Mouse (Mus musculus): ENCODE results near the gene Exoc6b.
"Not testable (repeated sequence)": the region's sequence is repeated elsewhere in the genome, so short reads cannot be mapped to it uniquely, and the experiment has no call there.

Exoc6b gene

DNA sequence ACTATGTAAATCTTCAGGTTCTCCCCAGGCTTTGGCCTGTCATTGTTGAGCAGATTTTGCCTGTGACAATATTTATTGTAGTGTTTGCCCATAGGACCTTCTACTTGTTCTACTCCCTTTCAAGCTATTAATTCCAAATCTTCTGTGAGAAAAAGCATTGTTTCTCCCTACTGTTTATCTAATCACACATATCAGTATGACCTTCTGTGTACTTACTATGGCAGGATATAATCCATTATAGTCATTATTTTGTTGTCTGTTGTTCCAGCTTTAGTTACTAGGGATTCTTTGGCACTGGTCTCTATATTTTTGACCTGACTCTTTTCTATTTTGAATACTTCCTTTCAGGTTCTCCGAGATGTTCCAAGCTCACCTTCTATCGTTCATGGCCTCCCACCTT, 442.9 kb downstream of the Exoc6b start:
- no peak for DNase-seq

- DNase-seq, result no peak
Measured at GRCm38 (mm10) chr6:84619166-84619565, 450.1 kb downstream of the Exoc6b start.

GRCm38 (mm10) chr6:84617051-84617450, 452.3 kb downstream of the Exoc6b start:
- DNase-seq, result no peak

DNA sequence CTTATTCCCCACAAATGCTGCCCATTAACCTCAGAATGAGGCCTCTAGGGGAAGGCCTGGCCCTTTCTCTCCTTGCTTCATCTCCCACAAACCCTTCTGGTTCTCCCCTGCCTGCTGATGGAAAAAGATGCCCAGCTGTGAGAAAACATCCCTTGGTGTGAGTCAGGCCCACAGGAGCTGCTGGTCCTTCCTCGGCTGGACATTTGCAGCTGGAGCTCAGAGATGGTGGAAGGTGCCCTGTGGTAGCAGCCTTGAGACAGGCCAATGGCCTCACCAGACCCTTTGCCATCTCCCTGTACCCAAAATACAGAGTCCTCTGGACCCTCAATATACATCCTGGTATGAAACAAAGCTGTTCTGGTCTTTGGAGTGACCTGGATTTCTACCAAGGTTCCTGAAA, 452.7 kb downstream of the Exoc6b start:
- DNase-seq, result no peak

DNA sequence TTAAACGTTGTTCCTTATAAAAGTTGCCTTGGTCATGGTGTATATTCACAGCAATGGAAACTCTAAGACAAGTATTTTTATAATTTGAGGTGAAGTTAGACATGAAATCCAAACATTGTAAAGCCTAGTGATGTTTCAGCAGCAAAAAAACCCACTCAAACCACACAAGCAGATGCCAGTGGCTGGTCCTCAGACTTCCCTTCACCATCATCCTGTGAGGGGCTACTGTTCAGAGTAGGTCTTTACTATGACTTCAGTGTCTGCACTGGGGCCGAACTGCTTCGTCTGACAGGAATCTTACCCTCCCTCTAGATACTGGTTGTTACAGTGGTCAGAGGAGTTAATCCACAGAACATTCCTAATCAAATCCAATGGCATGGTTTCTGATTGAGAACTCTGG, 455.8 kb downstream of the Exoc6b start:
- no peak for DNase-seq

DNA sequence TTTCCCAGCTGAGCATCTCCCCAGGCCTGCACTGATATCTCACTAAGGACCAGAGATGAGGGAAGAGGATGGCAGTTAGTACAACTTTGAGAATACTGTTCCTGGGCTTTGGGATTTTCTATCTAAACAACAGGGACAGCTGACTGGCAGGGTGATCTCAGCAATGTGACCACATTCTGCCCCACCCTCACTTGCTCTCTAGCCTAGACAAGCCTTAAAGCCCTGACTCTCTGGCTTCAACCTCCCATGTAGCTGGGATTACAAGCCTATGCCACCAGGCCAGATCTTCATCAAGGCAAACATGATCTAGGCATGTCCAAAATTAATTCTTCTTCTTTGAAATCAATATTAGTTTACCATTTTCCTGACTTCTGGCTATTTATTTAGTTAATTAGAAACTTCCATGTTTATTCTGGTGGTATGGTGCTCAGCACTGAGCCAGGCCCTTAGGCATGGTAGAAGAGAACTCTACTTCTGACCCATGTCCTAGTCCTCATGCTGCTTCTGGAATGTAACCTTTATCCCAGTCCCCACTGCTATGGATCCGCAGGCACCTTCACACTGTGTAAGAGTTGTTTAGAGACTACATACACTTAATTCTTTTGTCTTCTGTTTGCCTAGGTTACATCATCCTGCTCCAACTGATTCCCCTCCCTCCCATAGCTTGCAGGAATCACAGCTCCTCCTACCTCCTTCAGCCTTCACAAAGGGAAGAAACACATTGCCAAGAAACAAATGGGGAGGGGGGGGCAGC, 468.0 kb downstream of the Exoc6b start:
- no peak for DNase-seq

GRCm38 (mm10) chr6:84599296-84599695, 470.0 kb downstream of the Exoc6b start:
- DNase-seq, result not testable (repeated sequence)

DNA sequence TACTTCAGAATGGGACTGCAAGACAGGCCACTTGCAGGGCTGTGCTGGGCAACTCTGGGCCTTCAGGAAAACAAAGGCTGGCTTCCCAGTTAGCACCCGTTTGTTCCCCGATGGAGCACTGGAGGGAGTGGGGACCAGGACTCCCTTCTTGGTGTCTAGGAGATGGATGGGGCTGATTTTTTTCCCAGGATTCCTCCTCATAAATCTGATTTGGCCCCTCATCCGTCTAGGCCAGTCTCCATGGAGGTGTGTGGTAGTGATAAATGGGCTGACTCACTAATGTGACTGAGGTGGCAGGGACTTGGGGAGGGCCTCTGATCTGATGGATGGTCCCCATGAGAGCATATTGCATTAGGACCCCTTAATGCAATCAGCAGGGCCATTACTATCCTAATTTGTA, 470.6 kb downstream of the Exoc6b start:
- no peak for DNase-seq

GRCm38 (mm10) chr6:84594626-84595025, 474.7 kb downstream of the Exoc6b start:
- DNase-seq, result no peak

DNA sequence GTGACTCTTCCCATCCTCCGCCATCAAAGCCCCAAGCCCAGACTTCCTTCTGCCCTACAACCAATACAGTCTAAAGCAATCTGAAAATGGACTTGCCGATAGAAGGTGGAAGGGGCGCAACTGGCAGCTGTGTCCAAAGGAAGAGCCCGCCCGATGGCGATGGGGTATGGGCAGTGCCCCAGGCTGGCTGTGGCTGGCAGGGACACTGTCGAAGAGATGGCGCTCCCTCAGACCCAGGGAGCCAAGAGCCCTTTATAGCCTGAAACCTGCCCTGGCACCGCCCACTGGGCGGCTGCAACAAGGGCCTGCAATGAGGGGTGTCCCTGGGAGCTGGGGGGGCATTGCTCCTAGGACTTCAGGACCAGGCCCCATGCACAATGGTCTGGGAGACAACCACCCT, 475.6 kb downstream of the Exoc6b start, which contains the start of gene Cyp26b1:
TSS of gene Cyp26b1 (minus strand) at position 216 of the 400 bp plus-strand sequence.
- no peak for DNase-seq

DNA sequence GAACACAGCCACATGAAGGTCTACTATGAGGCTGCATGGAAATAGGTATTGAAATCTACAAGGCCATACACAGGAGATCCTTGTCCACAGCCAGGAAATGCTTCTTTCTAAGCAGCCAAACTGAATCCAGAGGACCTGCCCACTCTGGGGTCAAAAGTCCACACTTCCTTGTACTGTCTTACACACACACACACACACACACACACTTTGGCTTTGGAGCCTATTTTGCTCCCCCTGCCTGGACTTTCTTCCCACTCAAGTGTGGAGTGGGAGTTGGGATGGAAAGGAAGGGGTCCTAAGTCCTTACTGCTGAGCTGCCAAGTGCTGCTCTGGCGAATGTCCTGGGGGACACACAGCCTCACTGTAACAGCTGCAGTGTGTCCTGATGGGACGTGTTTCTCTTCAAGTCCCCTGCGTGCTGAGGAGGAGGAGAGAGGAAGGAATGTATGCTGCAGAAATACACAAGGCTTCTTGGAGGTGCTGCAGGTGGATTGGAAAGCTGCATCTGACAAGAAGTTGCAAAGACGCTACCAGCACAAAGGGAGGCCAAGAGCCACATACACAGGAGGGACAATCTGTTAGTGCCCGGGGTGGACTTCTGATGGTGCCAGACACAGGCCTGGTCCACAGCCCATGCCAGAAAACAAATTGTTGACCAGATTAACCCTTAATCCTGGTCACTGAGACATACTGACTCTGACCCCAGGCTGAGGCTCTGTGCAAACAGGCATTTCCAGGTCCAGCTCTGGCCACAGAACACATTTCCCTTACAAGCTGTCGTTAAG, 478.2 kb downstream of the Exoc6b start:
- DNase-seq, result no peak

DNA sequence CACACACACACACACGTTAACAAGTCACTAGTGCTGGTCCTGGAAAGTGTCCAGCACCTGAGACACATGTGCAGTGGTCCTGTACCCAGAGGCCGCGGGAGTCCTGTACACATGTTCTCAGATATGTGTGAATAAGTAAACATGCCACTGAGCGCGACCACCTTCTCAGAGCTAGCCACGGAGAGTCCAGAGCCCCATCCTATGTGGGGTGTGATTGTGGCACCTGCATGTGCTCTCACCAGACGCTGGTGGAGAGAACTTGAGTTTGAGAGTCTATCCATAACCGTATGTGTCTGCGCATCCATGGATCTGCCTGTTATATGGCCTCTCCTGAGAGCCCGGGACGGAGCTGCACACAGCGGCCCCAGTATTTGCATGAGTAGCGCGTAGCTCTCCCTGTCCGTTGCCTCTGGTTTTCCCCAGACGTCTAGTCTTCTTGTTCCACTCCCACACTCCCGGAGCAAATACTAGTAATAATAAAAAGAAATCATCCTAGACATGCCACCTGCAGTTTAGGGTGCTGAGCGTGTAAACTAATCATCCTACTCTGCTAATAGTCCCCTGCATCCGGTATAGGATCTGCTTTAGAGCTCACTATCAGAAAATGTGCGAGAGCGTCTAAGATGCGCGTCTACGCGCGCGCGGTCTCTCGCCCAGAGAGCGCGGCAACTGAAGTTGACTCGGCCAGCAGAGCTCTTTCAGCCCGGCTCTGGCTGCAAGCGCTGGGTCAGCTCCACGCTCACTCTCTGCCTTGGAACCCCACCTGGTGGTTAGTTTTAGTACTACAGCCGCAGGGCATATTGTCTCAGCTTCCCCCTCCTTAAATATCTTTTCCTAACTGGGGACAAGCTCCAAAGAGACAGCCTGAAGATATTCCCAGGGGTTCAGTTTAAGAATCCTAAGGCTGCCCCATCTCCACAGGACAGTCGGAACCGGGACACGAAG, 479.3 kb downstream of the Exoc6b start:
- peak; percentile 83 to 85 for DNase-seq

DNA sequence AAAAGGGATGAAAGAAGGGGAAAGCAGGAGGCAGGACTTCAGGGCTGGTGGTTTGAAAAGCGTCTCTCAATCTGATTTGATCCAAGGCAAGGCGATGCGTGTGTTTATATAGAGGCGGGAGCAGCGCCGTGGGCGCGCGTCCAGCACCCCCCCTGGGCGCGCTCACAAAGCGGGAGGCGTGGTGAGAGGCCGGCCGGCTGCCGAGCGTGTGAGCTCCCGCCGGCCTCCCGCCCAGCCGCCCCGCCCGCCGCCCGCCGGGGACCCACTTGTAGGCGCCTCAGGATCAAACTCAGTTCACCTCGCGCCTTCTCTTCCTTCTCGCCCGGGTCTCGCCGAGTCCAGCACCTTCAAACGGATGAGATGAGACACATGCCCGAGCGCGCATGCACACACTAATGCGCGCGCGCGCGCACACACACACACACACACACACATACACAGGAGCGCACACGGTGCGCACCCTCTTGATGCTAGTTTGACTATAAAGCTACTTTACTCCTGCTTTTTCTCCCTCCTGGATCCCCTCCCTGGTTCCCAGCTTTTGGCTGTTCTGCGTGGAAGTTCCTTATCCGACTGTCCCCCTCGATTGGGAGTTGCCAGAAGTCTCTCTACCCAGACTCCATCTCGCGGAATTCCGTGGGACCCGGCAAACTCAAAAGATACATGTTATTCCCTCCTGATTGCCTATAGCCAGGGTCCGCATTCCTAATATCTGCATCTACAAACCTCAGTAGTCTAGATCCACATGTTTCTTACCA, 480.2 kb downstream of the Exoc6b start:
- DNase-seq, result peak; percentile 63

GRCm38 (mm10) chr6:84588221-84588894, 481.0 kb downstream of the Exoc6b start:
- DNase-seq, result no peak

DNA sequence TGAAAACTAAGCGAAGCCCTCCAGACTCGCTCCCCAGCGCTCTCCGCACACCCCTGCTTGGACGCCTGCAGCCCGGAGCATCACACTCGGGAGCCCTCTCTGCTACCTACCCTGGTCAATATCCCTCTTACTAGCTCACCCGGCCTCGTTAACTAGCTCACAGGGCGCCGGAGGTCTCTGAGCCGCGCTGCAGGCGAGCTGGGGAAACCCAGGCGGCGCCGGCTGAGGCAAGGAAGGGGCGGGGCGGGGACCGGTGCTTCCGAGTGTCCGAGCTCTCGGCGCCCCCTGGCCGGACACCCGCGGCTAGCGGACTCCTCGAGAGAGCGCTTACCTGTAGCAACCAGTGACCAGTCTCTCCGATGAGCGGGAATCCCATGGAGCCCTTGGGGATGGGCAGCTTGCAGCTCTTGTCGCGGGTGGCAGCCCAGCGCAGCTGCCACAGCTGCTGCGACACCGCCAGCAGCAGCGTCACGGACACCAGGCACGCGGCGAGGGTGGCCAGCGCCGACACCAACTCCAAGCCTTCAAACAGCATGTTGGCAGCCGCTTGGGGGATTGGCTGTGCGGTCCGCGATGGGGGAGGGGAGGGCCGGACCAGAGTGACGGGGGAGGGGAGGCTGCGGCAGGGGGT, 481.7 kb downstream of the Exoc6b start:
- DNase-seq, result peak in 1 of 2 experiments; percentile 62

DNA sequence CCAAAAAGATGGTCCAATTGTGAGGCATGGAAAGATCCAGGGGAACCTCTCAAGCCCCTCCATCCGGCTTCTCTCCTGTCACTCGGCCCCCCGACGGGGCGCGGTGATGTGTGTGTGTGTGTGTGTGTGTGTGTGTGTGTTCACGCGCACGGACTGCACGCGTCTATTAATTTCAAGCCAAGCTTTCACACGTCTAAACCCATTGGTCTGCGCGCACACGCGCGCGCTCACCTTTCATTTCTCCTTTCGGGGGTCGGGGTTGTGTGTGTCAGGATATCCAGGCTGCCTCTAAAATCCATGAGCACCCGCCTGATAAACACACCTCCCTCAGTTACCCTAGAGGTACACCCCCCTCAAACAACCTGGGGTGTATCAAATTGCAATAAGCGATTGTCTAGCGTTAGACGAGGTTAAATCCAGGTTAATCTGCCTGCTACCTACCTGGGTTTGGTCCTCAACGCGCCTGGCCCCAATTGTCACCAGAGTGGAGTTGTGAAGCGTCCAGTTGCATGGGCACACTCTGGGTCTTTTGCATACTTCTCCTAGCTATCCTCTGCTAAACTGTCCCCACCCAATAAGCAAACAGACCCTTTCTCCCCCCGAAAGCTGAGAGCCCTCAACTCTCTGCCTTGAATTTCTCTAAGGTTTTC, 482.6 kb downstream of the Exoc6b start:
- DNase-seq, result no peak

DNA sequence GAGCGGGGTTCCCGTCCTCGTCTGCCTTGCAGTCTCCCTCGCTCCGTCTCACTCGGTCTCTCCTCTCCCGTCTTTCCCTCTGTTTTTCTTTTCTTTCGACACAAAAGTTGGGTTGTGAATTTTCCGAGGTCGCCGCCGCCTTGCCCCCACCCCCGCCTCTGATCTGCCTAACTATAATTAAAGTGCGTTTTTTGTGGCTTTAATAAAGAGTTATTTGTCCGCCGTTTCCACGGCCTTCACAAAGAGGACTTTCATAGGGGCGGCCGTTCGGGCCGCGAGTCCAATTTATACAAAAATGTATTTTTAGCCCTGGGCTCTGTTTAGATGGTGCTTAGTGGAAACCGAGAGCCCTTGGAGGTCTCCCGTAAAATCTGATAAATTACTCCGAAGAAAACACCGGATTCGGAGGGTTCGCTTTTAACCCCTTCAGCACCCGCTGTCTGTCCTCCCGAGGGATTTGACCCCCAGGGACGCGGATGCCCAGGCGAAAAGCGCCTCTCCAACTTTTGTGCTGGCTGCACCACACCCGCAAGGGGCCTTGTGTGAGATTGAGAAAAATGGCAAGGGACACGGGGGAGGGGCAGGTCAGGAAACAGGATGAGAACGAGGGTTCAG, 483.5 kb downstream of the Exoc6b start:
- no peak for DNase-seq

DNA sequence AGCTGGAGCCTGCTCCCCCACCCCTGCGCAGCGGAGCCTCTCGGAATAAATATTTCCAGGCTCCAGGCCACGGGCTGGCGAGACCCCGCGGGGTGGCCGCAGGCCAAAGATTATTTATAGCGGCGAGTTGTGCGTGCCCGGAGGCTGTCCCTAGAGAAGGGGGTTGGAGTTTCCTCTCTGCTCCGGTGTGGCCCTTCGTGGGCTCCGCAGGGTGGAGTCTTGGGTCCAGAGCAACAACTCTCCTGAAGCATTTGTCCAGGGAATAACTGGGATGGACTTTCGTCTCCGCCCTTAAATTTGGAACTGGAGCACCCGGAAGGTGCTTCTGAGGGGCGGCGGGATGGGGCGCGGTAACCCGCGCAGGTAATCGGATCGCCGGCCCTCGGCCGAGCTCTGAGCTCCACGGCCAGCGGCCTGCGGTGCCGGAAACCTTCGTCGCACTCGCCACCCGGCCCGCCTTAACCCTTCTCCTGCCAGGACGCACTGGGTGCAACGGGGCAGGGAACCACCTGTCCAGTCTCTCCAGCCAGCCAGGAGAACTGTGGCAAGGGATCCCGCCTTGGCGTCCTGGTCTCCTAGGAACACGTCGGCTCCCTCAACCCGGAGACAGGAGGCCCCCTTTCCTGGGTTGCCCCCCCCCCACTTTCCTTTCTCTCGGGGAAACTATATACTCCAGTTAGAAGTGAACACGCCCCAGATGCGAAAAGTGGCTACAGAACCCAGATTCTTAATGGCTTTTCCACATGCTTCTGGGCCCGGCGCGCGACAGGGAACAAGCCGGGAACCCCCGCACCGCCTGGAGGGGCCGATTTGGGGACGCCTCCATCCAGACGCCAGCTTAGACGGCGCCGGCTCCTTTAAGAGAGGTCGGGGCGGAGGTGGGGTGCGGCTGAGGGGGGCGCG, 484.3 kb downstream of the Exoc6b start:
- DNase-seq, result no peak
